Mouse (Mus musculus) left cerebral cortex, adult 2 months (tissue): ENCODE measurements around the gene Dhx32. TPM values are rescaled to one million over a fixed set of nuclear protein-coding genes. Genes with fewer than 3 reads are reported as not detected.

ENCODE experiments used
- DNase-seq, 2 experiments: peaks; one replicate each; pipeline ENCODE4 v3.0.0; 2021 to 2022; ENCODE audit warnings: low spot score in 2 of 2, mixed read lengths in 1 of 2; ENCODE audit errors: extremely low spot score in 1 of 2
- H3K27ac ChIP-seq: fragments of 200-600 bp; 2 replicates; pipeline ENCODE4 v1.8.1; 2022
- H3K4me3 ChIP-seq: fragments of 200-600 bp; 2 replicates; pipeline ENCODE4 v1.8.1; 2022
- CTCF ChIP-seq: fragments of 200-600 bp; IDR thresholded peaks from 2 replicates; pipeline ENCODE4 v1.8.1; 2022; ENCODE audit warnings: antibody characterized with exemption, mild to moderate bottlenecking, moderate library complexity
- intact Hi-C: fragments of 180-260 bp; cut with DNase I; formaldehyde crosslinking; loops from one replicate; pipeline ENCODE4 v1.15.1; 2025
- total RNA-seq, 2 experiments: library from RNA; stranded (reverse); gene quantifications; 2 replicates each; pipeline ENCODE4 v1.2.3; 2021

Gene Dhx32
- total RNA-seq, 2 experiments from 2014 or later, result 36.8 to 40.8 TPM

DNA sequence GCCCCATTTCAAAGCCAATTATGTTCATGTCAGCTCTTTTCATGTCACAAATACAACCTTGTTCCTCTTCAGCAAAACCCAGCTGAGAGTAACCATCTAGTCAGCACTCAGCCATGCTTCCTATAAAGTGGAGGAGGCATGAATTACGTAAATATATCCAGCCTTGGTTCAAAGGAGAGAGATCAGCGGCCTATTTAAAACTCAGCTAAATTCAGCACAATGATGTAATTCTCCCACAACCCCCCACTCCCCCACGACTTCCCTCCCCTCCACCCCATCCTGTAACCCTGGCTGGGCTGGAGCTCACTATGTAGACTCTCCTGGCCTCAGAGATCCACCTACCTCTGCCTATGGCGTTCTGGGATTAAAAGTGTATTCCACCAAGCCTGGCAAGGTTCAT, 37.8 kb downstream of the Dhx32 start:
- Histone ChIP-seq H3K27ac (no peak overlapping the region), H3K4me3 (no peak overlapping the region)
- TF ChIP-seq CTCF, result no peak
- intact Hi-C loops, result no loop called here
- no peak for DNase-seq

DNA sequence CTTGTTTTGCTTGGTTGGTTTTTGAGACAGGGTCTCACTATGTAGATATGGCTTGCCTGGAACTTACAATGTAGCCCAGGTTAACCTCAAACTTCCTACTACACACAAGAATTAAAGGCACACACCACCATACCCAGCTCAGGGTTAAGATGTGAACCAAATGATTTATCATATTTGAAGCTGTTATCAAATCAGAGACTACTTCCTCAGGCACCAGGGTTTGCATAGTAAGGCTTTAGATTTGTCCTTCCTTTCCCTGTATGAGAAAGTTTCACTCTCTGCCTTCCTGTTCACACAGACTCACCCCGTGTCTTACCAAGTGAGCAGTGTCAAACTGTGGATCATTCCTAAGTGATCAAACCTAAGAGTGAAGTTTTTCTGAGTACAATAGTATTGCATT, 38.3 kb downstream of the Dhx32 start:
- DNase-seq, result no peak
- Histone ChIP-seq H3K4me3 (no peak overlapping the region), H3K27ac (no peak overlapping the region)
- TF ChIP-seq CTCF, result no peak
- intact Hi-C loops, result no loop called here

DNA sequence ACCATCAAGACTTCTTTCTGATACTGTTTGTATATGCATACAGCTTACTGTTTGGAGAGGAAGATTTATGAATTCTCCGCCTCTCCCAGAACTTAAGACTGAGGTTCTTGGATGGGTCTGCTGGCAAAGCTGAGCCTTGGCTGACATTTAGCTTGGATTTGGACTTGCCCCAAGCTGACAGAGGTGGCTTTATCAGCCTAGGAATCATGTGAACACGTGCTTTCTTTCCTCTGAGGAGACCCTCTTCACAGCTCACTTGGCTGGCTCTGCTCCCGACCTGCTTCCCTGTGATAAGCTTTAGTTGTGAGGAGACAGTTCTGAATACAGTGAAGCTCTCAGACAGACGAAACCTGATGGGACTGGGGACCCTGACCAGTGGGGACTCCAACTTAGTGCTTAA, 38.9 kb downstream of the Dhx32 start:
- H3K4me3 ChIP-seq, result no peak overlapping the region
- intact Hi-C loops, result no loop called here
- no peak for DNase-seq
- TF ChIP-seq CTCF, result no peak
- H3K27ac ChIP-seq, result no peak overlapping the region

DNA sequence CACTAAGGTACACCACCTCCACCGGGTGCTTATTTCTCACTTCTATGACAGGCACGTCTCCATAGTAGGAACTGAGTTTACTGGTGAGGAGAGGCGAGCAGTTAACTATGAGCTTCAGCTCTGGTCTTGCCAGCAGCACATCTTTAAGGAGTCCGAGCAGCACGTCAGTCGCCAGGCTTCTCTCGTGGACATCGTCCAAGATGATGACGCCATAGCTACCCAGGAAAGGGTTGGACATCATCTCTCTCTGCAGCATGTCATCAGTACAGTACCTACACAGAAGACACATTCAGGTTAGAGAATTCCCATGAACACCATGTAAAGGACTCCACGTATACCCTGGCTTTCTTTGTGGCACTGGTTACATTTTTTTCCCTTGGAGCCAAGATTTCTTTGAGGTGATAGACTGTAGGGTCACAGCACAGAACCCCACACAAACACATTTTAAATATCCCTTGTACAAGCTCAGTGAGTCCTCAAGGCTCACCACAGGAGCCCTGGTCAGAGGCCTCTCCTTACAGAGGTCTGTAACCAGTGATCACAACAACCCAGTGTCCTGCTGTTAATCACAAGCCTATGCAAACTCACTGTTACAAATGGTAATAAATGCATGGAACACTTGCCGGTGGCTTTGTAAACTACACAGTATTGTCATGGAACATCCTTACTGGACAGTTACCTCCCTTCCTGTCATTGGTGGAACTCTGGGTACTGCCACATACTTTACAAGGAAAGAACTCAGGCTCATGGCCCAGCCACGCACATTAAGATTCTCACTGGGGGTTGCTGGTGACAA, 39.8 kb downstream of the Dhx32 start:
- Histone ChIP-seq H3K4me3 (no peak overlapping the region), H3K27ac (no peak overlapping the region)
- DNase-seq, result no peak
- intact Hi-C loops, result no loop called here
- TF ChIP-seq CTCF, result no peak

DNA sequence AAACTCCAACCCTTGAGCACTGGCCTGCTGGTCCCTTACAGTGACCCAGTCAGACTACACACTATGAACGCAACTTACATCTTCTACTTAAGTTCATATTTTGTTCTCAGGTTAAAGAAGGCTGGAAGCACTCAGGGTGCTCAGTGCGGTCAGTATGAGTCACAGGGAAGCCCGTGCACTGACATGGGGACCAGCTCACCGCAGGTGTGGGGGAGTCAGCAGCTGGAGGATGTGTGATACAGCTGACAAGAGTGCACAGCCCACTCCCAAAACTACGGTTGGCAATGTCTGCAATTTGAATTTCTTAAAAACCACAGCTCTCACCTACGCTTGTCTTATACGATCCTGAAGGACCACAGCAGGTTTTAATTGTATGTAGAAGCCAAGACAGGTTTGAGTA, 42.0 kb downstream of the Dhx32 start:
- no peak for DNase-seq
- no peak overlapping the region for H3K27ac ChIP-seq
- H3K4me3 ChIP-seq, result no peak overlapping the region
- intact Hi-C loops, result no loop called here
- no peak for TF ChIP-seq CTCF

DNA sequence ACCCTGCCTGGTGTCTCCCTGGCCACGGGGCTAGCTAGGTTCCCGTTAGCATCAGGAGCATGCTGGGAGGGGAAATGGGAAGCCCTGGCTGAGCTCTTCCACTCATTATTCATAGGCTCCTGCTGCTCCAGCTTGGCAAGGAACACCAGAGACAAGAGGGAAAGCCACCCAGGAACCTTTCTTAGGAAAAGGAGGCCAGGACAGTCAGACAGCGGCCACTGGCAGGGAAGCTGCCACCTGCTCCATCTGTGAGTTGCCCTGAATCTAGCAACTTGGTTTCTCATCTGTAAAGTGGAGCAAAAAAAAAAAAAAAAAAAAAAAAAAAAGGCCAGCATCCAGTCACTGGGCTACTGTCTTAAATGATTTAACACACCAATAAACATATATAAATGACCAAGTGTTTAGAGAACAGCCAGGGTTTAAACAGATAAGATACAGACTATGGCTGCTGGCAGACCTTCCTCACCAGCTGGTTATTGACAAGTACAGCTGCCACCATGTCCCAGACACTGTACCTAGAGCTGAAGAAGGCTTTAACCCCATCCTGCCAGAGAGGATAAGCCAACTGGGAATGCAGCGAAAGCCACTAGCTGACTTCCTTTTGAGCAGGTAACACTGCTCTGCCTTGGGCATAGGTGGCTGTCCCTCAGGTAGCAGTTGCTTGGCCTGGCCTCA, 50.4 kb downstream of the Dhx32 start:
- no peak overlapping the region; the same call in 1 of the 2 replicates for H3K27ac ChIP-seq
- no peak overlapping the region for H3K4me3 ChIP-seq
- no peak for TF ChIP-seq CTCF
- intact Hi-C loops, result no loop called here
- DNase-seq, result no peak

DNA sequence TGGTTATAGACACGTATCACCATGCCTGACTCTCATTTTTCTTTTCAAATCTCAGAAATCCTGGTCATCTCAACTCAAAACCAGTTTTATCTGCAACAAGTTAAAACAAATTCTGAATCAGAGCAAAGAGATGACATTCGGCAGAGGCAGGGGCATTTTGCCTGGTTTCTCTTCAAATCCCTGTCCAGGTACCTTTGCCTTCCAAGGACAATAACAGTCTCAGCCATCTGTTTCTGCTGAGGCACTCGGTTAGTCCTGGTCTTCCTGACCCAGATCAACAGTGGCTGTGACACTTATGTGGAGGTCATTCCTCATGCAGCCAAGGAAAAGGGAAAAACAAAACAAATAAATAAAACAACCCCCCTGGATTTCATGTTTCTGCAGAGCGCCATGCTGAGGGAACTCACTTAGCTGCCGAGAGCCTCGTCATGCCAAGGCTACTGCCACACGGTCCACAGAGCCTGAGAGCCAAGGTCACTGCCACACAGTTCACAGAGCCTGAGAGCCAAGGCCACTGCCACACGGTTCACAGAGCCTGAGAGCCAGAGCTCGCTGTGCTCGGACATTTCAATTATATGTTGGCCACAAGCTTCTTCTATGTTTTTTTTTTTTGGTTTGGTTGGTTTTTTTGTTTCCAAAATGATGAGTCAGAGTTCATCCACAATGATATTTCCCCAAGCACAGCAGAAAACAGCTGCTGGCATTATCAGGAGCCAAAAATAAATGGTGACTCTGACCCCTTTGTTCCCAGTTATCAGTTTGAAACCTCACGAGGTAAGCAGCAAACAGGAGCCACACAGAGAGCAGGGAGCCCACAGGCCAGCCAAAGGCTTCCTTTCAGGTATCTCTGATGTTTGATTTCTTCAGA, 52.0 kb downstream of the Dhx32 start:
- H3K4me3 ChIP-seq, result no peak overlapping the region
- DNase-seq, result no peak
- intact Hi-C loops, result no loop called here
- no peak for TF ChIP-seq CTCF
- no peak overlapping the region for H3K27ac ChIP-seq

DNA sequence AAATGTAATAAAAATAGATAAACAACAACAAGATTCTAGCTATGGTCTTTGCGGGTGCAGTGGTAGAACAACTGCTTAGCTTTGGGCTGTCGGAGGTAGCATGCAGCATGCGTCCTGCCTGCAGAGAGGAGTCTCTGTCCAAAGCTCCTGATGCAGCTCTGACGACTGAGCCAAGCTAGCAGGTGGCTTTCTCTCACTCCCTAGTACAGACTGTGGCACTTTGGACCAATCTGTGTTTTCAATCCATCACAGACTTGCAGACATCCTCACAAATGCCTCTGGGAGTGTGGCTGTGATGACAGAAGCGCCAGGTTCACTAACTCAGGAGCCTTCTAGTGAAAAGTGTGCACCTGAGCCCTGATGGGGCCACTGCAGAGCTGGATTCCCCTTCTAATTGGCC, 53.2 kb downstream of the Dhx32 start:
- no peak overlapping the region for H3K27ac ChIP-seq
- intact Hi-C loops, result no loop called here
- no peak for TF ChIP-seq CTCF
- no peak overlapping the region for H3K4me3 ChIP-seq
- no peak for DNase-seq

DNA sequence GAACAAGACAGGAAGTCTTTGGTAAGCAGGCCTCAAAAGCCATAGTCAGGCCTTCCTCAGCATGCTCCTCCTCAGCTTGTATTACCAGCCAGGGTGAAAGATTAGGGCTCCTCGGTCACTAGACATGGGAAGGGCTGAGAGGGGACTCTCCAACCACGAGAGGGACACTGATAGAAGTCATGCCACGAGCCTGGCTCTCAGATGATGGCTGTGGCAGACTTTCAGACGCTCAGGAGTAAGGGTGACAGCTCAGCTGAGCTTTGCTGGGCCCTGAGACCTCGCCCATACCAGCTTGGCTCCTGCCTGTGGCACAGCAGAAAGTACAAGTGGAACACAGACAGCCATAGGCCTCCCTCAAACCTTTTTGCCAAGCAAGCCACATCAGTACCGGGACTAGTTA, 55.5 kb downstream of the Dhx32 start:
- no peak for DNase-seq
- no peak overlapping the region for H3K4me3 ChIP-seq
- intact Hi-C loops, result no loop called here
- no peak overlapping the region for H3K27ac ChIP-seq
- TF ChIP-seq CTCF, result no peak

DNA sequence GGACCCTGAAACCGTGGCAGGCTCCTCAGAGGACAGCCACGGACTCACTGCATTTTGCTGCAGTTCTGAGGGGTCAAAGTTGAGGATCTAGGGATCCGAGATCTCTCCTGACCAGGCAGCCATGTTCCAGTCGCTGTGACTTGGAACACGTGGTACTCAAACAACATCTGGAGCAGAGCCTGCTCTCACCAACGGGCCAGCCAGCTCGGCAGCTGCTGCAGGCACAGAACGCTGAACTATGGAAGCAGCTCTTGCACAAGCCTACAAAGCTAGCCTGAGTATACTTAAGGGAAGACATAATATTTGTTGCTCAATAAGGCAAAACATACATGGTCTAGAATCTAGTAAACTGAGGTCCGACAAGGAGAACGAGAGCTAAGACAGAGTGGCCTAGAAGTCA, 57.0 kb downstream of the Dhx32 start:
- H3K27ac ChIP-seq, result no peak overlapping the region
- intact Hi-C loops, result no loop called here
- DNase-seq, result no peak

DNA sequence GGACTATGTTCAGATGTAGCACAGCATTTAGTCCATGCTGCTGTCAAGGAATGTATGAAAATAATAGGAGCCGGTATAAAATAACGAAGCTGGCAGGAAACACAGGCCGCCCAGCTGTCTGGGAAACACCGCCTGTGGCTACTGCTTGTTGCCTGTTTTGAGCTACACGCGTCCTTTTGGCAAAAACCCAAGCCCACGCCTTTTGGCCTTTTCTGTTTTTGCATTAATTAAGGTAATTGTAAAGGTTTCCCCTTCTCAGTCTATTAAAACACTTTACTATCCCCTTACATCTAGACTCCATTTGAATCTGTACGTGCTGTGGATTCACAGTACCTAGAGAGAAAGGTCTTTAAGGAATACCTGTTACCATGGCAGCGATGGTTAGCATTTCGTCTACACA, 57.7 kb downstream of the Dhx32 start:
- intact Hi-C loops, result no loop called here
- no peak for TF ChIP-seq CTCF
- no peak for DNase-seq
- H3K4me3 ChIP-seq, result no peak overlapping the region
- H3K27ac ChIP-seq, result peak overlapping the region; percentile 7; the same call in 1 of the 2 replicates

More for the DNA sequence above, 57.0 kb downstream of the Dhx32 start:
- TF ChIP-seq CTCF, result no peak
- H3K4me3 ChIP-seq, result no peak overlapping the region

DNA sequence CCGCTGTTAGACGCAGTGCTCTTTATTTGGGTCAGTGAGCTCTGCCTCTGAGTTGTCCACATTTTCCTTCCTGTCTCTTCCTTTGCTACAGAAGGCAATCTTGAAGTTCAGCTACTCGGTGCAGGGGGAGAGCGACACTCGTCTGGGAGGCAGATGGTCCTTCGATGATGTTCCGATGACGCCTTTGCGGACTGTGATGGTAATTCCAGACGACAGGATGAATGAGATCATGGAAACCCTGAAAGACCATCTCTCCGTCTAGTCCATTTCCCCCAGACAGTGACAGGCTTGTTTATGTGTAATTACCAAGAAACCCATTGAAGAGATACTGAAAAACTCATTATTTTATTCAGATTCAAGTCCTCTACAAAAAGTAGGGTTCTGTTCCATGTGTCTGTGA, 61.9 kb downstream of the Dhx32 start:
- no peak overlapping the region for H3K27ac ChIP-seq
- no peak overlapping the region for H3K4me3 ChIP-seq
- no peak for TF ChIP-seq CTCF
- no peak for DNase-seq
- intact Hi-C loops, result no loop called here
